Mouse (Mus musculus) lung, adult 10 weeks (tissue): ENCODE results near the gene Tktl1. TPM values are rescaled to one million over a fixed set of nuclear protein-coding genes. Genes with fewer than 3 reads are reported as not detected.

Experiments
- polyA plus RNA-seq: library from polyadenylated mRNA; stranded (reverse); fragments of 350-450 nt; fragmentation: Illumina TruSeq; extraction: RNeasy Lipid Tissue Mini Kit (QIAGEN cat#74804); gene quantifications from one replicate; pipeline ENCODE4 v1.2.3, GENCODE M21; 2014; ENCODE audit warnings: low read depth, low replicate concordance; ENCODE audit not compliant: insufficient read depth

Gene Tktl1
- 0.09 TPM for polyA plus RNA-seq

DNA sequence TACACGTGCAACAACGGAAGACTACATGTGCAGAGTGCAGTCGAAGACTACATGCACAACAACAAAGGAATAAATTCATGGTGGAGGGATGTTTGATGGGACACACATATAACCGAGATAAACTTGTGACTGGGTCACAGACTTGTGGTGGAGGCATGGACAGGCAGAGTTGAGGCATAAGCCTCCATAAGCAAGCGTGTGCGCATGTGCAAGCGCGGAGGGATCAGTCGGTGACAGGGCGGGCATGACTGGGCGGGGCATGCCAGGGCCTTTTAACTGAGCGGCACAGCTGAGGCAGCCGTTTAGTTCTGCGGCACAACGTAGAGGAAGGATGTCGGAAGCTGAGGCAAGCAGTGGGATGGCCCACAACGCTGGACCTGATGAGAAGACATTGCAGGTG is at the start of gene Tktl1:
Gene Tktl1, plus strand, starts transcription at position 301 of the 400 bp plus-strand sequence.

DNA sequence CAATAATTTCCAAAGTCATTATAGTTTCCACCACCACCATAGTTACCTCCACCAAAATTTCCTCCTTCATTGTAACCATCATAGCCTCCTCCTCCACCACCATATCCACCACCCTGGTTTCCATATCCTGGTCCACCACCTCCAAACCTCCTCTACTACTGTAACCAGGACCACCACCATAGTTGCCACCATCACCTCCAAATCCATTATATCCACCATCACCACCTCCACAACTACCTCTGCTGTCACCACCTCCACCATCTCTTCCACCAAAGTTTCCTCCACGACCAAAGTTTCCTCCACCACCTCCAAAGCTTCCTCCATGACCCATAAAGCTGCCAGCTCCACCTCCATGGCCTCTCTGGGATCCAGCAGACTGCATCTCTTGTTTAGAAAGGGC is 41.8 kb upstream of the Tktl1 start, which contains the start of gene Mecp2:
Gene Mecp2, minus strand, starts transcription at position 101 of the 400 bp plus-strand sequence.

DNA sequence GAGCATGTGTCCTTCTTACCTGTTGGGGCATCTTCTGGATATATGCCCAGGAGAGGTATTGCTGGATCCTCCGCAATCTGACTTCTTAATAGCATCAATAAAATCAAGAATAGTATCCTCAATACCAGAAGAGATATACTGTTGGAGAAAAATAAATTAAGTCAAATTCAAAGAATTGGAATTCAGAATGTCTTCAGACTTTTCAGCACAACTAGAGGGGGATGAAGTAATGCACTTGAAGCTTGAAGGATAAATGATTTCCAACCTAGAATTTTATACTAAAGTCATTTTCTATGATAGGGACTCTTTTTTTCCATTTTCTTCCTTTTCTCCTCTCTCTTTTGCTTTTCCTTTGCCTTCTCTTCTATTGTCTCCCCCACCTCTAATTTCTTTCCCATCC is 9.3 kb upstream of the Tktl1 start, which contains the start of gene Tex28:
Gene Tex28, minus strand, starts transcription at position 101 of the 400 bp plus-strand sequence.

DNA sequence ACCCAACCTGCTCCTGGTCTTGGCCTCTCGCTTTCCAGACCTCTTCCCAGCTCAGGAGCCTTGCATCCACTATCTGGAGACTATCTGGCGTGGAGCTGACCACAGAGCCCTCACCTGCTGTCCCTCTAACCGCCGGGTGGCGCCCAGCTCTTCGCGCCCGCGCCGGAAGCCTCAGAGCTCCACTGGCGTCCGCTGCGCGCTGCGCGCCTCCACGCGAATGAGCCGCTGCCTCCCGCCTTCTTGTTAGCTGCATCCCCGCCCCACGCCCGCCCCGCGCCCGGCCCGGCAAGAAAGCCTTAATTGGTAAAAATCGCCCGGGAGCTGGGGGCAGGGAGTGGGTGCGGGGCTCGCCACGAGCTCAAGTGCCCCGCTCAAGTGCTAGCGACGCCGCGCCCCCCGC is 72.6 kb downstream of the Tktl1 start, which contains the start of gene Flna:
Gene Flna, minus strand, starts transcription at position 206 of the 400 bp plus-strand sequence.

GRCm38 (mm10) chrX:74254153-74254887 is 77.3 kb downstream of the Tktl1 start, which contains the start of gene Emd:
Gene Emd (plus strand): TSS chrX:74254687.

Other genes starting within 250 kb of the Tktl1 start
- gene Renbp, start 246.4 kb upstream of the Tktl1 start, polyA plus RNA-seq, result 38.7 TPM
- gene Hcfc1, start 210.9 kb upstream of the Tktl1 start, polyA plus RNA-seq, result 18.8 TPM
- 25.9 TPM for gene Irak1, start 153.3 kb upstream of the Tktl1 start, polyA plus RNA-seq
- not detected for gene Opn1mw, start 49.8 kb upstream of the Tktl1 start, polyA plus RNA-seq
- gene Mecp2, start 41.9 kb upstream of the Tktl1 start, polyA plus RNA-seq, result 9.3 TPM
- not detected for gene Tex28, start 9.4 kb upstream of the Tktl1 start, polyA plus RNA-seq
- gene Flna, start 72.6 kb downstream of the Tktl1 start, polyA plus RNA-seq, result 210 TPM
- gene Emd, start 77.4 kb downstream of the Tktl1 start, polyA plus RNA-seq, result 61.8 TPM
- gene Rpl10, start 93.6 kb downstream of the Tktl1 start, polyA plus RNA-seq, result 1,975 TPM
- 54.8 TPM for gene Taz, start 104.7 kb downstream of the Tktl1 start, polyA plus RNA-seq
- 29.0 TPM for gene Dnase1l1, start 105.1 kb downstream of the Tktl1 start, polyA plus RNA-seq
- gene Atp6ap1, start 119.8 kb downstream of the Tktl1 start, polyA plus RNA-seq, result 155 TPM
- gene Gdi1, start 127.7 kb downstream of the Tktl1 start, polyA plus RNA-seq, result 80.2 TPM
- 41.4 TPM for gene Fam50a, start 135.8 kb downstream of the Tktl1 start, polyA plus RNA-seq
- 1.3 TPM for gene Plxna3, start 151.8 kb downstream of the Tktl1 start, polyA plus RNA-seq
- gene Lage3, start 176.4 kb downstream of the Tktl1 start, polyA plus RNA-seq, result 52.2 TPM
- 26.9 TPM for gene Ubl4a, start 196.0 kb downstream of the Tktl1 start, polyA plus RNA-seq
- 8.8 TPM for gene Slc10a3, start 196.1 kb downstream of the Tktl1 start, polyA plus RNA-seq
- gene Fam3a, start 216.0 kb downstream of the Tktl1 start, polyA plus RNA-seq, result 24.6 TPM
- gene Ikbkg, start 216.0 kb downstream of the Tktl1 start, polyA plus RNA-seq, result 11.7 TPM